Mouse (Mus musculus) central nervous system, embryonic 18 days (tissue): ENCODE data around the gene Wdr59. TPM values are rescaled to one million over a fixed set of nuclear protein-coding genes. Genes with fewer than 3 reads are reported as not detected.

Experiments
- polyA plus RNA-seq: library from polyadenylated mRNA; depleted of rRNA; stranded (reverse); fragments of >200 nt; gene quantifications from 2 replicates; pipeline ENCODE4 v1.2.3, GENCODE M21; 2012; rRNA removed

Gene Wdr59
- 17.9 and 18.6 TPM in 2 replicates for polyA plus RNA-seq

DNA sequence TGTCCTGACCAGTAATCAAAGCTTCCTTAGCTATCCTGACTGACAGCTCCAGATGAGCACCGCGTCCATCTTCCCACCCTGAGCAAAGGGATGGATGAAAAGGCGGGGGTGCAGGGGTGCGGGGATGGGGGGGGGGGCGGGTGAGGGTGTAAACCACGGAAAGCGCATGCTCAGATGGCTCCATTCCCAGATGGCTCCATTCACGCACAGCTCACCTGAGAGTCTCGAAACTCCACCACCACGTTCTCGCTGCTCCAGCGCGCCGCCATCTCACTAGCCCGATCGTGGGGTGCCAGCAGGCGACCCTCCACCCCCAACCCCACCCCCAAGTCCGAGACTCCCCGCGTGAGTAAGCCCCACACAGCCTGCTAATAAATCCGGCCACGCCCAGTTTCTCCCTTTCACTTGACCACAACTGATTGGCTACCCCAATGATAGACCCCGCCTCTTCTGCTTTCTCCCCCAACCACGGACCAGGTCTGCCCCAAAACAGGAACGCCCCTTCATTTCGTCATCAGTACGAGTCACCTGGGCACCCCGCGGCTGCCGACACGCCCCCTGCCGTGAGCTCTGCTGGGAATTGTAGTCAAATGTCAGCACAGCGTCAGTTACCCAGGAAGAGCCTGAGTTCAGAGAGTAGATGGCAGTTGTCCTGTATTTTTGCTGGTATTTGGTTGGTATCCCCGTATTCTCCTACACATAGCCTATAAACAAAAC, at the start of gene Wdr59:
Gene Wdr59 (minus strand): TSS at position 380 of the 717 bp plus-strand sequence.

DNA sequence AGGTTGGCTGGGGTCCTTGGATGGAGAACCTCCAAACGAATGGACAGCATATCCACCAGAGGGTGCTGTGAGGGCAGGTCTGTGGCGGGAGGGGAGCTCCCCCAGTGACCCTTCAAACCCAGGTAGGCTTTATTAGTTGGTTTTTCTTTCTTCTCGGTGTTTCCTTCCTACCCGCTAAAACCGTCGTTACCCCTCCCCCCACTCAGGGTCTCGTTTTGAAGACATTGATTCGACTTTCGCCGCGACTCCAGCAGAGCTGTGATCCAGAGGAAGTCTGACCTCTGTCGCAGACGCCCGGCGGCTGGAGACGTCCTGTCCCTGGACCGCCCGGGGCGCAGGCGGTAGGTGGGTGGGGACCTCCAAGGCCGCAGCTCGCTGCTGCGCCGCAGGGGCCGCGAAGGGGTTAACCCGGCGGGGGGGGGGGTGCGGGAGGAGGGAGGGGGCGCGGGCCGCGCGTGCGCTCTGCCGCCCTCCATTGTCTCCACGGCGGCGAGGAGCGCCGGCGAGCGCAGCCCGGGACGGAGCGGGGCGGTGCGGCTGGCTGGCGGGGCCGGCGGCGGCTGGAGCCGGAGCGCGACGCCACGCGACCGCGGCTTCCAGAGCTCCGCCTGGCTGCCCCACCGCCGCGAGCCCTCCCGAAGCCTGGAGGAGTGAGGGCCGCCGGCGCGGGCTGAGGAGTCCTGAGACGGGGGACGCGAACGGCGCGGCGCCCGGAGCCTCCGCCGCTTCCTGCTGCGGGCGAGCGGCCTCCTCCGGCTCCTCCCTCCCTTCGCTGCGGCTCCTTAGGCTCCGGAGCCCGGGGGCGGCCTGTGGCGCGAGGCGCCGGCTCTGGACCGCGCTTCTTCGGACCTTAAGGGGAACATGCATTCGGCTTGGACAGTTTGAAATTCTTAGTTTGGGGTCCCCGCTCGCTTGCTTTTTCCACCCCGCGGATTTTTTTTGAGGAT, 14.4 kb upstream of the Wdr59 start, which contains the start of gene Znrf1:
Gene Znrf1 (plus strand): TSS at position 67 of the 947 bp plus-strand sequence.

Other genes starting within 250 kb of the Wdr59 start
- gene Rfwd3, start 221.9 kb downstream of the Wdr59 start, polyA plus RNA-seq, result 15.1 and 17.4 TPM in 2 replicates
- gene Mlkl, start 183.9 kb downstream of the Wdr59 start, polyA plus RNA-seq, result 0.59 and 0.71 TPM in 2 replicates
- gene Fa2h, start 128.3 kb downstream of the Wdr59 start, polyA plus RNA-seq, result 0.27 and 0.60 TPM in 2 replicates
- gene Znrf1, start 14.0 kb upstream of the Wdr59 start, polyA plus RNA-seq, result 237 and 250 TPM in 2 replicates
- gene Ldhd, start 108.3 kb upstream of the Wdr59 start, polyA plus RNA-seq, result 1.8 and 2.4 TPM in 2 replicates
- 28.9 and 29.4 TPM in 2 replicates for gene Zfp1, start 121.3 kb upstream of the Wdr59 start, polyA plus RNA-seq
- gene Ctrb1, start 168.9 kb upstream of the Wdr59 start, polyA plus RNA-seq, result 0.11 and 0.13 TPM in 2 replicates
- gene Bcar1, start 221.7 kb upstream of the Wdr59 start, polyA plus RNA-seq, result 63.9 and 69.9 TPM in 2 replicates